Mouse (Mus musculus) erythroblast, embryonic 14.5 days (primary cell): ENCODE data around the gene Sike1.

Experiments
- GATA1 ChIP-seq: IDR thresholded peaks from 2 replicates; pipeline ENCODE4 v1.6.1; 2012; ENCODE audit warnings: low read length, inconsistent platforms, mixed read lengths
- TAL1 ChIP-seq: IDR thresholded peaks from 3 replicates; pipeline ENCODE4 v1.6.1; 2012; ENCODE audit warnings: low read length, inconsistent platforms, mixed read lengths

GRCm38 (mm10) chr3:103040285-103040684 lies 44.8 kb downstream of the Sike1 start:
- TF ChIP-seq GATA1 (no peak), TAL1 (no peak)
